Mouse (Mus musculus) embryonic fibroblast, embryonic 13.5 days (primary cell): ENCODE data around the gene Crygn. TPM values are rescaled to one million over a fixed set of nuclear protein-coding genes. Genes with fewer than 3 reads are reported as not detected.
"Not testable (repeated sequence)": the region's sequence is repeated elsewhere in the genome, so short reads cannot be mapped to it uniquely, and the experiment has no call there.

Source experiments
- H3K27ac ChIP-seq: 2 replicates; pipeline ENCODE4 v1.5.1; 2012; ENCODE audit warnings: low read length, control low read depth, inconsistent platforms; ENCODE audit not compliant: insufficient read depth
- H3K4me1 ChIP-seq: 2 replicates; pipeline ENCODE4 v1.6.1; 2011; ENCODE audit warnings: low read length; ENCODE audit not compliant: control insufficient read depth, insufficient read depth
- H3K4me3 ChIP-seq: 2 replicates; pipeline ENCODE4 v1.5.1; 2011; ENCODE audit warnings: mild to moderate bottlenecking, control low read depth, low read length; ENCODE audit not compliant: insufficient read depth
- CTCF ChIP-seq: IDR thresholded peaks from 2 replicates; pipeline ENCODE4 v1.5.1; 2011; ENCODE audit warnings: mild to moderate bottlenecking, control low read depth, low read length, moderate library complexity, borderline replicate concordance; ENCODE audit not compliant: insufficient read depth
- POLR2A ChIP-seq: IDR thresholded peaks from 2 replicates; pipeline ENCODE4 v1.6.1; 2011; ENCODE audit warnings: low read depth, mild to moderate bottlenecking, control low read depth, low read length, moderate library complexity
- polyA plus RNA-seq: library from polyadenylated mRNA; stranded (reverse); fragments of >200 nt; gene quantifications from 2 replicates; pipeline ENCODE4 v1.2.4, GENCODE M21; 2011; ENCODE audit warnings: low read depth; ENCODE audit not compliant: missing spikeins, insufficient read length

Gene Crygn
- polyA plus RNA-seq, 1 experiment: not detected

DNA sequence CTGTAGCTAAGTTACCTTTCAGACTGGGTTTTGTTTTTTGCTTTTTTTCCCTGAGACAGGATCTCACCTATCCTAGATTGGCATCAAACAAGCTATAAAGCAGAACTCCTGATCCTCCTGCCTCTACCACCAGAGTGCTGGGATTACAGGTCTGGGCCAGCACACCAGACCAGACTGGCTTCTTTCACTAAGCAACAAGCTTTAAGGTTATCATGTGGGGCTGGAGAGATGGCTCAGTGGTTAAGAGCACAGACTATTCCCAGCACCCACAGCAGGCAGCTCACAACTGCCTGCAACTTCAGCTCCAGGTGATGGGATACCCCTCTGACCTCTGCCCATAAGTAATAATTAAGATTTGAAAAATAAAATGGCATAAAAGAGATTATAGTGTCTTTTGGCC is 21.5 kb upstream of the Crygn start:
- TF ChIP-seq CTCF (no peak), POLR2A (no peak)
- H3K27ac ChIP-seq: no peak overlapping the region
- no peak overlapping the region for H3K4me3 ChIP-seq
- no peaks in the 10 kb centered on the region for H3K4me1 ChIP-seq

- TF ChIP-seq POLR2A (no peak), CTCF (no peak)
- H3K4me1 ChIP-seq: no peaks in the 10 kb centered on the region
- no peak overlapping the region for H3K4me3 ChIP-seq
- no peak overlapping the region for H3K27ac ChIP-seq
These were observed 21.0 kb upstream of the Crygn start for GRCm38 (mm10) chr5:24778843-24779140.

DNA sequence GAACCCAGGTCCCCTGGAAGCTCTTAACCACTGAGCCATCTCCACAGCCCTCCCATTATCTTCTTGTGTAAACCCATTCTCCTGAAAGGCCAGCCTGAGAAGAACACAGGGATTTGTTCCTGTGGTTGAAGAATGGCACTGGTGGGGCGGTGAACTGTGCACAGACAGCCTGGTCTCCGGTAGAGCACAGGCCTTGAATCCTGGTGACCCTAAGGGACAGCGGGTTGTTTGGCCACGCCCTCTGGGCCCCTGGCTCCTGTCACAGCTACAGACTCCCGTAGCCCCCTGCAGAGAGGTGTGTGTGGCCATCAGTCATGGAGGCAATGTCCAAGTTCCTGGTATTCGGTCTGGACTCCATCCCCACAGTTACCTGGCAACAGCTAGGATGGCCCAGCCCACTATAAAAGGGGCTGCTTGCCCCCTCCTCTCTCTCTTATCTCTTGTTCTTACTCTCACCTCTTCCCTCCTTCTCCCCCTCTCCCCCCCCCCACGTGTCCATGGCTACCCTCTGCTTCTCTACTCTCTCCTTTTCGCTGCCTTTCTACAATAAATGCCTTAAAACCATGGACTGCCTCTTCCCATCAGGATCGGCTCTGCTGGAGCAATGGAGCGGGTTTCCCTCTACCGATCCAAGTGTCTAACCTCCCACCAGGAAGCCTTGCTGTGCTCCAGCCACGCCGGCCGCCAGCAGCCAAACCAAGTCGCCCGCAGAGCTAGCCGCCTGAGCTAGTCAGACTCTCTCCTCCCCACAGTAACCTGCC is 20.5 kb upstream of the Crygn start:
- no peak overlapping the region for H3K27ac ChIP-seq
- no peak overlapping the region for H3K4me3 ChIP-seq
- TF ChIP-seq CTCF (no peak), POLR2A (no peak)
- H3K4me1 ChIP-seq: no peaks in the 10 kb centered on the region

- TF ChIP-seq POLR2A (no peak), CTCF (no peak)
- H3K27ac ChIP-seq: no peak overlapping the region
- H3K4me1 ChIP-seq: no peaks in the 10 kb centered on the region
- no peak overlapping the region for H3K4me3 ChIP-seq
These were observed 18.9 kb upstream of the Crygn start for GRCm38 (mm10) chr5:24776681-24777080.

DNA sequence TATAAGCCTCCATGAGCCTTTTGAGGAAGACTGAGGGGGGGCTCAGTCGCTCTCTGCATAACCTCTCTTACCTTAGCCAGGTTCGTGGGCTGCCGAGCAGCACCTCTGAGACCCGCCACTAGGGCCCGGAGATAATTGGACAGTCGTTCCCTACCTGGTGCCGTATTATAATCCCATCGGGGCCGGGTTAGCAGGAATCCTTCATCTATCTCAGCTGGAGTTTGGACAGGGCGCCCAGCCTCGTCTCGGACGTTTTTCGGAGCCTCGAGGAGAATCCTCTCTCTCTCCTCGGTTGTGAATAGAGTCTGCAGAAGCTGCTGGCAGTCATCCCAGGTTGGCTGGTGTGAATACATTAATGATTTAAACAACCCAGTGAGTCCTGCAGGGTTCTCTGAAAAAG is 16.7 kb upstream of the Crygn start:
- H3K4me1 ChIP-seq, H3K4me3 ChIP-seq, H3K27ac ChIP-seq: not testable (repeated sequence)

DNA sequence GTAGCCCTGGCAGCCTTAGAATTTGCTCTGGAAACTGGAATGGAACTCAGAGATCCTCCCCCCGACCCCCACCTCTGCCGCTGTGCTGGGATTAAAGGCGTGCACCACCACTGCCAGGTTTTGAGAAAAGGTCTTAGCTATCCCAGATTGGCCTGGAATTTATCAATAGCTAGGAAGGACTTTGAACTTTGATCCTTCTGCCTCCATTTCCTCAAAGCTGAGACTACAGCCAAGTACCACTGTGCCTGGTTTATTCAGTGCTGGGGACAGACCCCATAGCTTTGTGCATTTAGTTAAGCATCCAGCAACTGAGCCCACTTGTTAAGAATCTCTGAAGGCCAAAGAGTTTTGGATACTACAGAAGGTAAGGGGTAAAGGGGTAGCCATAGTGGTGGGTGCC is 877 bp downstream of the Crygn start:
- no peak for TF ChIP-seq CTCF
- Histone ChIP-seq H3K4me1 (no peaks in the 10 kb centered on the region), H3K4me3 (no peak overlapping the region), H3K27ac (no peak overlapping the region)

GRCm38 (mm10) chr5:24752175-24752498 is 5.7 kb downstream of the Crygn start:
- no peaks in the 10 kb centered on the region for H3K4me1 ChIP-seq
- H3K4me3 ChIP-seq: no peak overlapping the region
- TF ChIP-seq CTCF: no peak
- TF ChIP-seq POLR2A: no peak
- H3K27ac ChIP-seq: peak overlapping the region; percentile 29

DNA sequence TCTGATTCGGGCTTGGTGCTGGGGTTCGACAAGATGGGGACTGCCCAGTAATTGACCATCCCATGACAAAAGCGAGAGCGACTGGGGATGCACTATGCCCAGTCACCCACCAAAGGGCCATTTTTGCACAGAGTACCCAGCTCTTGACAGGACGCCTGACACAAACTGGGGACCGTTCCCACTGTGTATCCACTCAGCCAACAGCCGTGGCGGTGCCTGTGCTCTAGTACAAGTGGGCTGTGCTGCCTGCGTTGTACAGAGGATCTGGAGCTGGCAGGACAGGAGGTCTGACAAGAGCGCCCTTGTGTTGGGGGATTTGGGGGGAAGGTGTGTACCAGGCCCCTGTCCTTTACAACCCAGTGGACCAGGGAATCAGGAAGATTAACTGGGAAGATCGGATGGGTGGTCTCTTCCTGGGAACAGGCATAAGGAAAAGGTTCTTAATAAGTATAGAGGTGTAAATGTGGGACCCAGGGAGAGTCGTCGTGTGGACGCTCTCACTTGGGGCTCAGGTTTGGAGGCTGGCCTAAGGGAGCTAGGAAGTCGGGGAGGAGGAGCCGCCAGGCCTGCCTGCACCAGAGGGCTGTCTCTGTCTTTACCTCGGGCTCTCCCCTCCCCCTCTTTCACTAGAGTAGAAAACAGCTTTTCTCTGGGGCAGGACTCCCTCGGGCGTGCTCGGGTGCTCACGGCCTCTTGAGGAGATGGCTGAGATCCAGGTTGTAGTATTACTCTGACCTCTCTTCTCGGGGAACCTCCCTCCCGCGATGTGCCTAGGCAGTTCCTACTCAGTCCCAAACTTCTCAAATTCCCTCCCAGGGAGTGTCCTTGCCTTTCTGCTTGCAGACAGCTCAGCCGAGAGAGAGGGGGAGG is 6.3 kb downstream of the Crygn start:
- Histone ChIP-seq H3K4me3 (peak overlapping the region; percentile 40), H3K27ac (peak overlapping the region; percentile 29), H3K4me1 (no peaks in the 10 kb centered on the region)
- TF ChIP-seq POLR2A (peak; percentile 55), CTCF (no peak)

- no peaks in the 10 kb centered on the region for H3K4me1 ChIP-seq
- peak; percentile 75 for TF ChIP-seq CTCF
- peak; percentile 65 for TF ChIP-seq POLR2A
- H3K4me3 ChIP-seq: peak overlapping the region; percentile 40
- peak overlapping the region; percentile 49 for H3K27ac ChIP-seq
These were observed 7.2 kb downstream of the Crygn start for GRCm38 (mm10) chr5:24750321-24751304.
